8 mouse cellular contexts compared by ENCODE assay signal in genomic region chr6:86522001-86522911, GRCm38 (mm10). TPM values are rescaled to one million over a fixed set of nuclear protein-coding genes. Genes with fewer than 3 reads are reported as not detected.
DNase-seq lines count a peak whose midpoint lies in the region; ATAC-seq and TF ChIP-seq lines count a peak whose summit lies in the region.

No protein-coding gene starts in this region.

- no peaks in the 10 kb centered on the region for H3K9me3 ChIP-seq in kidney, postnatal 0 days (replicated peaks; ENCODE audit: low read length)
- no peaks in the 10 kb centered on the region for H3K9me3 ChIP-seq in forebrain, embryonic 11.5 days (ENCODE audit: control insufficient read depth, low read length)
- H3K9me3 ChIP-seq in limb, embryonic 14.5 days (ENCODE audit: control insufficient read depth, low read length) = no peaks in the 10 kb centered on the region
- no peaks in the 10 kb centered on the region for H3K9me3 ChIP-seq in stomach, postnatal 0 days (ENCODE audit: control insufficient read depth, low read length)

- no peak for DNase-seq in kidney, postnatal 0 days (ENCODE audit: low spot score)
- DNase-seq in kidney, postnatal 36 days = no peak
- no peak for DNase-seq in forebrain, embryonic 11.5 days (ENCODE audit: low spot score)
- no peak for DNase-seq in limb, embryonic 14.5 days (ENCODE audit: low spot score)
- DNase-seq in stomach, postnatal 0 days (ENCODE audit: low spot score) = no peak
- DNase-seq in spleen, postnatal 4 days (ENCODE audit: low spot score in 2 of 2) = no peak
- no peak for DNase-seq in left cerebral cortex, adult 11 months (ENCODE audit: low spot score)
- no peak for DNase-seq in right cerebral cortex, postnatal 36 days (ENCODE audit: low spot score in 2 of 2)

- H3K4me2 ChIP-seq in kidney, postnatal 0 days (ENCODE audit: low read length) = peak overlapping the region; percentile 79; the same call in 1 of the 2 replicates
- H3K4me2 ChIP-seq in forebrain, embryonic 11.5 days (ENCODE audit: low read depth, low read length, severe bottlenecking) = no peak overlapping the region; the same call in 1 of the 2 replicates
- peak overlapping the region; percentile 82 for H3K4me2 ChIP-seq in limb, embryonic 14.5 days (replicated peaks; ENCODE audit: low read depth, low read length, severe bottlenecking)
- 0 out of 2 replicates have a peak overlapping the region, but pooled peaks have one; percentile 21 for H3K4me2 ChIP-seq in stomach, postnatal 0 days (replicated peaks; ENCODE audit: low read depth)

- peak overlapping the region; percentile 60 for H3K27ac ChIP-seq in kidney, postnatal 0 days
- H3K27ac ChIP-seq in forebrain, embryonic 11.5 days (ENCODE audit: low read depth, low read length) = no peak overlapping the region
- H3K27ac ChIP-seq in limb, embryonic 14.5 days (replicated peaks; ENCODE audit: low read depth, low read length) = no peak overlapping the region
- H3K27ac ChIP-seq in stomach, postnatal 0 days (replicated peaks) = peak overlapping the region; percentile 20; the same call in 1 of the 2 replicates

- 82% methylated on average over 5 of the region's 5 CpGs for WGBS in kidney, postnatal 0 days
- WGBS in forebrain, embryonic 11.5 days = 83% methylated on average over 5 of the region's 5 CpGs
- 81% methylated on average over 5 of the region's 5 CpGs for WGBS in limb, embryonic 14.5 days
- WGBS in stomach, postnatal 0 days = 78% methylated on average over 5 of the region's 5 CpGs

- TF ChIP-seq POLR2A in limb, embryonic 14.5 days (IDR thresholded peaks at IDR 0.05; ENCODE audit: borderline replicate concordance, extremely low read depth, insufficient read depth, insufficient read length) = no peak

- H3K4me1 ChIP-seq in kidney, postnatal 0 days (replicated peaks; ENCODE audit: insufficient read depth, low read length) = peaks cover 9% of the 10 kb centered on the region; the same call in 1 of the 2 replicates
- H3K4me1 ChIP-seq in forebrain, embryonic 11.5 days (replicated peaks; ENCODE audit: control insufficient read depth, insufficient read depth, low read length) = no peaks in the 10 kb centered on the region; the same call in 1 of the 2 replicates
- H3K4me1 ChIP-seq in limb, embryonic 14.5 days (ENCODE audit: control insufficient read depth, insufficient read depth, low read length) = peaks cover 7% of the 10 kb centered on the region
- H3K4me1 ChIP-seq in stomach, postnatal 0 days (replicated peaks; ENCODE audit: control insufficient read depth, insufficient read depth) = no peaks in the 10 kb centered on the region

- ATAC-seq in kidney, postnatal 0 days (replicated peaks; ENCODE audit: low FRiP score, low read depth) = no peak
- no peak for ATAC-seq in forebrain, embryonic 11.5 days (replicated peaks; ENCODE audit: low FRiP score)
- no peak for ATAC-seq in limb, embryonic 14.5 days (ENCODE audit: low FRiP score, low read depth)
- ATAC-seq in stomach, postnatal 0 days (ENCODE audit: low FRiP score, low TSS enrichment) = no peak

- 0 out of 2 replicates have a peak, but pooled peaks have one; percentile 13 for TF ChIP-seq CTCF in kidney, postnatal 0 days (IDR thresholded peaks at IDR 0.05; ENCODE audit: low read depth)
- 0 out of 2 replicates have a peak, but pooled peaks have one; percentile 9 for TF ChIP-seq CTCF in stomach, postnatal 0 days (IDR thresholded peaks at IDR 0.05; ENCODE audit: low read depth)

- no peak overlapping the region for H3K9ac ChIP-seq in kidney, postnatal 0 days (ENCODE audit: low read depth, low read length)
- no peak overlapping the region for H3K9ac ChIP-seq in forebrain, embryonic 11.5 days (ENCODE audit: low read length)
- H3K9ac ChIP-seq in limb, embryonic 14.5 days (ENCODE audit: low read depth, low read length, severe bottlenecking) = no peak overlapping the region
- H3K9ac ChIP-seq in stomach, postnatal 0 days (ENCODE audit: low read length) = no peak overlapping the region

- H3K4me3 ChIP-seq in kidney, postnatal 0 days (replicated peaks; ENCODE audit: low read depth, low read length) = no peak overlapping the region; the same call in 1 of the 2 replicates
- H3K4me3 ChIP-seq in forebrain, embryonic 11.5 days (ENCODE audit: low read depth, low read length) = peak overlapping the region; percentile 8; the same call in 1 of the 2 replicates
- 0 out of 2 replicates have a peak overlapping the region, but pooled peaks have one; percentile 2 for H3K4me3 ChIP-seq in limb, embryonic 14.5 days (replicated peaks; ENCODE audit: low read length)
- no peak overlapping the region for H3K4me3 ChIP-seq in stomach, postnatal 0 days (ENCODE audit: low read depth, low read length)

- TF ChIP-seq EP300 in stomach, postnatal 0 days (optimal IDR thresholded peaks at IDR 0.05) = no peak

- no peaks in the 10 kb centered on the region for H3K27me3 ChIP-seq in kidney, postnatal 0 days (ENCODE audit: insufficient read depth, low read length)
- no peaks in the 10 kb centered on the region for H3K27me3 ChIP-seq in forebrain, embryonic 11.5 days (ENCODE audit: control insufficient read depth, insufficient read depth, low read length)
- no peaks in the 10 kb centered on the region for H3K27me3 ChIP-seq in limb, embryonic 14.5 days (ENCODE audit: control insufficient read depth, insufficient read depth, low read length)
- H3K27me3 ChIP-seq in stomach, postnatal 0 days (ENCODE audit: control insufficient read depth, insufficient read depth, low read length) = no peaks in the 10 kb centered on the region

- H3K36me3 ChIP-seq in kidney, postnatal 0 days (ENCODE audit: insufficient read depth, low read length) = 0 out of 2 replicates have a peak, but pooled peaks cover 8% of the 10 kb centered on the region
- no peaks in the 10 kb centered on the region; the same call in 1 of the 2 replicates for H3K36me3 ChIP-seq in forebrain, embryonic 11.5 days (ENCODE audit: control insufficient read depth, insufficient read depth, low read length)
- peaks cover 20% of the 10 kb centered on the region for H3K36me3 ChIP-seq in limb, embryonic 14.5 days (ENCODE audit: control insufficient read depth, insufficient read depth, low read length)
- peaks cover 3% of the 10 kb centered on the region; the same call in 1 of the 2 replicates for H3K36me3 ChIP-seq in stomach, postnatal 0 days (ENCODE audit: control insufficient read depth, insufficient read depth, low read length)

RNA-seq across cellular contexts. Expression of gene Pcbp1, which starts 3.9 kb away (rescaled TPM):
- 488 and 506 TPM in 2 replicates for polyA plus RNA-seq in kidney, postnatal 0 days (2015; fragmentation: Nextera tagmentation; extraction: Ambion mirVana)
- 573 and 583 TPM in 2 replicates for polyA plus RNA-seq in forebrain, embryonic 11.5 days (2014; fragmentation: Nextera tagmentation; extraction: Ambion mirVana)
- polyA plus RNA-seq in limb, embryonic 14.5 days (2012; rRNA removed) = 333 and 395 TPM in 2 replicates
- 445 and 455 TPM in 2 replicates for polyA plus RNA-seq in limb, embryonic 14.5 days (2014; fragmentation: Nextera tagmentation; extraction: Ambion mirVana)
- 331 and 337 TPM in 2 replicates for polyA plus RNA-seq in stomach, postnatal 0 days (2015; fragmentation: Nextera tagmentation; extraction: Ambion mirVana)

Comparison
In these comparisons a context has a peak if more than half of its experiments do, and no peak if none do; other contexts are left out.
1. H3K27ac ChIP-seq: peak in kidney, postnatal 0 days (single experiment) and stomach, postnatal 0 days (single experiment); none in forebrain, embryonic 11.5 days (single experiment) and limb, embryonic 14.5 days (single experiment).
2. H3K4me3 ChIP-seq: peak in forebrain, embryonic 11.5 days (single experiment) and limb, embryonic 14.5 days (single experiment); none in kidney, postnatal 0 days (single experiment) and stomach, postnatal 0 days (single experiment).